Mouse (Mus musculus): Measurements from ENCODE around the gene Smarca2. TPM values are rescaled to one million over a fixed set of nuclear protein-coding genes. Genes with fewer than 3 reads are reported as not detected.
A peak's percentile ranks its signal among the peaks of the same experiment; 100 is the strongest.

Smarca2 gene
- polyA plus RNA-seq, 1 experiment from 2014 or later: 99.7 TPM

- H3K9ac ChIP-seq (replicated peaks): peak overlapping the region; percentile 74
- peak overlapping the region; percentile 98 for H3K4me2 ChIP-seq
- peaks cover 5% of the 10 kb centered on the region; the same call in 1 of the 2 replicates for H3K27me3 ChIP-seq (replicated peaks)
- no peaks in the 10 kb centered on the region for H3K9me3 ChIP-seq (replicated peaks)
- WGBS: 2% methylated on average over 34 of the region's 36 CpGs
- ATAC-seq (ENCODE audit: low FRiP score): peak; percentile 70
- peaks cover 27% of the 10 kb centered on the region for H3K4me1 ChIP-seq
- no peaks in the 10 kb centered on the region for H3K36me3 ChIP-seq
- peak overlapping the region; percentile 64 for H3K4me3 ChIP-seq (replicated peaks)
- H3K27ac ChIP-seq (replicated peaks): peak overlapping the region; percentile 98
Measured at GRCm38 (mm10) chr19:26603906-26604754, 720 bp upstream of the Smarca2 start.

GRCm38 (mm10) chr19:26605438-26606320 lies 829 bp downstream of the Smarca2 start:
- Histone ChIP-seq H3K4me2 (peak overlapping the region; percentile 98), H3K27me3 (replicated peaks) (peaks cover 8% of the 10 kb centered on the region; the same call in 1 of the 2 replicates), H3K4me3 (replicated peaks) (peak overlapping the region; percentile 64), H3K27ac (replicated peaks) (peak overlapping the region; percentile 98), H3K9me3 (replicated peaks) (no peaks in the 10 kb centered on the region), H3K9ac (replicated peaks) (peak overlapping the region; percentile 74), H3K4me1 (peaks cover 30% of the 10 kb centered on the region), H3K36me3 (no peaks in the 10 kb centered on the region)
- ATAC-seq (ENCODE audit: low FRiP score): no peak
- under 1% methylated on average over 43 of the region's 44 CpGs for WGBS

- Histone ChIP-seq H3K36me3 (no peaks in the 10 kb centered on the region), H3K4me2 (peak overlapping the region; percentile 98), H3K9ac (replicated peaks) (peak overlapping the region; percentile 74), H3K4me3 (replicated peaks) (peak overlapping the region; percentile 64), H3K9me3 (replicated peaks) (no peaks in the 10 kb centered on the region), H3K27ac (replicated peaks) (peak overlapping the region; percentile 98), H3K4me1 (peaks cover 30% of the 10 kb centered on the region), H3K27me3 (replicated peaks) (peaks cover 8% of the 10 kb centered on the region; the same call in 1 of the 2 replicates)
- peak; percentile 25 for ATAC-seq (ENCODE audit: low FRiP score)
- under 1% methylated on average over 59 of the region's 63 CpGs for WGBS
Measured at GRCm38 (mm10) chr19:26606321-26607155, 1.7 kb downstream of the Smarca2 start.

GRCm38 (mm10) chr19:26607156-26607536 lies 2.3 kb downstream of the Smarca2 start:
- no peaks in the 10 kb centered on the region for H3K9me3 ChIP-seq (replicated peaks)
- peak overlapping the region; percentile 64 for H3K4me3 ChIP-seq (replicated peaks)
- 0% methylated on average over 20 of the region's 56 CpGs for WGBS
- peak; percentile 14 for ATAC-seq (ENCODE audit: low FRiP score)
- H3K9ac ChIP-seq (replicated peaks): peak overlapping the region; percentile 74
- H3K27me3 ChIP-seq (replicated peaks): peaks cover 8% of the 10 kb centered on the region; the same call in 1 of the 2 replicates
- H3K4me1 ChIP-seq: peaks cover 30% of the 10 kb centered on the region
- peak overlapping the region; percentile 98 for H3K27ac ChIP-seq (replicated peaks)
- H3K36me3 ChIP-seq: no peaks in the 10 kb centered on the region
- peak overlapping the region; percentile 98 for H3K4me2 ChIP-seq

- Histone ChIP-seq H3K4me1 (peaks cover 30% of the 10 kb centered on the region), H3K9ac (replicated peaks) (peak overlapping the region; percentile 74), H3K36me3 (no peaks in the 10 kb centered on the region), H3K27ac (replicated peaks) (peak overlapping the region; percentile 98), H3K9me3 (replicated peaks) (no peaks in the 10 kb centered on the region), H3K4me3 (replicated peaks) (peak overlapping the region; percentile 64), H3K4me2 (peak overlapping the region; percentile 98), H3K27me3 (replicated peaks) (peaks cover 3% of the 10 kb centered on the region; the same call in 1 of the 2 replicates)
- WGBS: under 1% methylated on average over 39 of the region's 39 CpGs
- ATAC-seq (ENCODE audit: low FRiP score): no peak
Measured at GRCm38 (mm10) chr19:26607551-26608433, 2.9 kb downstream of the Smarca2 start.

DNA sequence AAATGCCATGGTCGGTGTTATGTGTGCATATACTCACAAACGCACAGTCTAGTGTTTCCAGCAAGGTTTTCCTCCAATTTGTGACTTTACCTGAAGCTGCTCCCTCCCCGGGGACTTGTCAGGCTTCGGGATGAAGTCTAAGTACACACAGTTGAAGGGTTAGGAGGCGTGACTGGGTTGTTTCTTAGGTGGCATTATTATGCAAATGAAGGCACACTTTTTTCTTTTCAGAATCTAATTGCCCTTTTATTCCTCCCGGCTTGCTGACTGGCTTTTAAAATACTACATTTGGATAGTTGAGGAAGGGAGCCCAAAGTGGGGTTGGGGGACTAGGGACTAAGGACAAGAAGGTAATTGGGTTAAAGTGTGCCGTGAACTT lies 3.6 kb downstream of the Smarca2 start:
- ATAC-seq (ENCODE audit: low FRiP score): no peak
- Histone ChIP-seq H3K27ac (replicated peaks) (no peak overlapping the region), H3K9ac (replicated peaks) (0 out of 2 replicates have a peak overlapping the region, but pooled peaks have one; percentile 74), H3K4me3 (replicated peaks) (peak overlapping the region; percentile 64), H3K9me3 (replicated peaks) (no peaks in the 10 kb centered on the region), H3K27me3 (replicated peaks) (peaks cover 3% of the 10 kb centered on the region; the same call in 1 of the 2 replicates), H3K36me3 (no peaks in the 10 kb centered on the region), H3K4me1 (peaks cover 27% of the 10 kb centered on the region), H3K4me2 (peak overlapping the region; percentile 98)
- WGBS: 5% methylated on average over 7 of the region's 7 CpGs

DNA sequence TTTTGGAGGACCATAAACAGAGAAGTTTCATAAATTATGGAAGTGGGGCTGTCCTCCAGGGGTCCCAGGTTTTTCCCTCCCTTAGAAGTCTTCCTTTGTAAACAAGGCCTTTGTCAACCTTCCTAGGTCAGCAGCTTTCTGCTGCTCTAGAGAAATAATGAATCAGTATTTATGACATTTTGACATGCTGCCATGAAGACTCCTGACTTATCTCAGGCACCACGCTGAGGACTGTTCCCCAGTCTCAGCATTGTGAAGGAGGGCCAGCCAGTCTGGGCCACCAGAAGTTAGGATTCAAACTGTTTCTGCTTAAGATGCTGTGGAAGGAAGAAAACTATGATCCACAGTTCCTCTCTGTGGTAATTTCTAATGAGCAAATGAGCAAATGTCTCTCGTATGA lies 4.8 kb downstream of the Smarca2 start:
- H3K9ac ChIP-seq (replicated peaks): no peak overlapping the region
- no peak overlapping the region for H3K27ac ChIP-seq (replicated peaks)
- no peaks in the 10 kb centered on the region for H3K9me3 ChIP-seq (replicated peaks)
- 38% methylated on average over 2 of the region's 2 CpGs for WGBS
- H3K4me3 ChIP-seq (replicated peaks): no peak overlapping the region
- 0 out of 2 replicates have a peak overlapping the region, but pooled peaks have one; percentile 13 for H3K4me2 ChIP-seq
- ATAC-seq (ENCODE audit: low FRiP score): no peak
- H3K27me3 ChIP-seq (replicated peaks): peaks cover 3% of the 10 kb centered on the region; the same call in 1 of the 2 replicates
- H3K4me1 ChIP-seq: peaks cover 22% of the 10 kb centered on the region
- H3K36me3 ChIP-seq: no peaks in the 10 kb centered on the region

GRCm38 (mm10) chr19:26612995-26613394 lies 8.1 kb downstream of the Smarca2 start:
- H3K9me3 ChIP-seq (replicated peaks): no peaks in the 10 kb centered on the region
- H3K9ac ChIP-seq (replicated peaks): no peak overlapping the region
- H3K36me3 ChIP-seq: no peaks in the 10 kb centered on the region
- H3K4me3 ChIP-seq (replicated peaks): no peak overlapping the region
- H3K27ac ChIP-seq (replicated peaks): no peak overlapping the region
- H3K4me2 ChIP-seq: no peak overlapping the region
- peaks cover 3% of the 10 kb centered on the region; the same call in 1 of the 2 replicates for H3K27me3 ChIP-seq (replicated peaks)
- no peak for ATAC-seq (ENCODE audit: low FRiP score)
- WGBS: 51% methylated on average over 4 of the region's 4 CpGs
- peaks cover 13% of the 10 kb centered on the region for H3K4me1 ChIP-seq

DNA sequence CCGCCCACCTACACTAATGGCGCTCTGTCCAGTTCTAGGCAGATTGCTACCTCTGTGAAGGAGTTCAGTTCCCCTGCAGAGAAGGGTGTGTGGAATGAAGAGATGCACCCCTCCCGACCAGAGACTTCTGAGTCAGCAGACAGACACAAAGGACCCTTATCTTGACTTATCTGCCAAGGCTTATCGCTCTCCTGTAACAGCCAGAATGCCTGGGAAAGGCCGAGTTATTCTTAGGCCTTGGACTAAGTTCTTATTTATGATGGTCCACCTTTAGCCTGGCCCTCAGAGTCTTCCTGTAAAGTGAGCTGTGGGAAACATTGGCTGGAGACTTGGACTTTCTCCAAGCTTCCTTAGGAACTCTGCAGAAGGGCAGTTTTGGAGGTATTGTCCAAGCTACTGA lies 8.8 kb downstream of the Smarca2 start:
- Histone ChIP-seq H3K27ac (replicated peaks) (no peak overlapping the region), H3K4me3 (replicated peaks) (no peak overlapping the region), H3K4me1 (peaks cover 7% of the 10 kb centered on the region), H3K9me3 (replicated peaks) (no peaks in the 10 kb centered on the region), H3K9ac (replicated peaks) (no peak overlapping the region), H3K27me3 (replicated peaks) (peaks cover 3% of the 10 kb centered on the region; the same call in 1 of the 2 replicates), H3K4me2 (no peak overlapping the region), H3K36me3 (no peaks in the 10 kb centered on the region)
- WGBS: 80% methylated on average over 5 of the region's 5 CpGs
- ATAC-seq (ENCODE audit: low FRiP score): no peak

GRCm38 (mm10) chr19:26616271-26616670 lies 11.4 kb downstream of the Smarca2 start:
- H3K4me1 ChIP-seq: no peaks in the 10 kb centered on the region
- peaks cover 10% of the 10 kb centered on the region for H3K36me3 ChIP-seq
- H3K27me3 ChIP-seq (replicated peaks): no peaks in the 10 kb centered on the region
- WGBS: 51% methylated on average over 1 of the region's 1 CpGs
- no peak overlapping the region for H3K4me3 ChIP-seq (replicated peaks)
- H3K9ac ChIP-seq (replicated peaks): no peak overlapping the region
- no peak overlapping the region for H3K27ac ChIP-seq (replicated peaks)
- ATAC-seq (ENCODE audit: low FRiP score): no peak
- H3K9me3 ChIP-seq (replicated peaks): no peaks in the 10 kb centered on the region
- H3K4me2 ChIP-seq: no peak overlapping the region

Measured in neural tube, embryonic 15.5 days (tissue).